Mouse (Mus musculus): ENCODE results near the gene Tnfaip8l2.
"Not testable (repeated sequence)": the region's sequence is repeated elsewhere in the genome, so short reads cannot be mapped to it uniquely, and the experiment has no call there.

Gene Tnfaip8l2

GRCm38 (mm10) chr3:95110911-95111726, 31.0 kb downstream of the Tnfaip8l2 start, which contains the start of gene Vps72:
Vps72 (plus strand) TSS chr3:95111022.
- DNase-seq, result peak; percentile 89

- no peak for DNase-seq
These were observed 34.3 kb downstream of the Tnfaip8l2 start for GRCm38 (mm10) chr3:95107898-95108297.

GRCm38 (mm10) chr3:95107308-95107707, 34.9 kb downstream of the Tnfaip8l2 start:
- not testable (repeated sequence) for DNase-seq

- DNase-seq, result peak; percentile 98
These were observed 35.6 kb downstream of the Tnfaip8l2 start, which contains the start of gene Pip5k1a for GRCm38 (mm10) chr3:95106338-95107117. Pip5k1a (minus strand) TSS chr3:95106930.

- DNase-seq, result no peak
These were observed 36.4 kb downstream of the Tnfaip8l2 start for GRCm38 (mm10) chr3:95105586-95106337.

GRCm38 (mm10) chr3:95105121-95105520, 37.0 kb downstream of the Tnfaip8l2 start:
- DNase-seq, result no peak

GRCm38 (mm10) chr3:95100854-95101253, 41.3 kb downstream of the Tnfaip8l2 start:
- DNase-seq, result no peak

Measured in thymus, postnatal 4 days (tissue).